Mouse (Mus musculus) ES-E14 (cell line): ENCODE measurements around the gene Kcnip1.

Experiments
- CHD2 ChIP-seq: IDR thresholded peaks from 2 replicates; pipeline ENCODE4 v1.6.1; 2014; ENCODE audit warnings: mild to moderate bottlenecking, low read depth, low read length, inconsistent platforms
- HCFC1 ChIP-seq: IDR thresholded peaks from 2 replicates; pipeline ENCODE4 v1.6.1; 2012; ENCODE audit warnings: low read length, inconsistent platforms, borderline replicate concordance; ENCODE audit not compliant: insufficient read depth

DNA sequence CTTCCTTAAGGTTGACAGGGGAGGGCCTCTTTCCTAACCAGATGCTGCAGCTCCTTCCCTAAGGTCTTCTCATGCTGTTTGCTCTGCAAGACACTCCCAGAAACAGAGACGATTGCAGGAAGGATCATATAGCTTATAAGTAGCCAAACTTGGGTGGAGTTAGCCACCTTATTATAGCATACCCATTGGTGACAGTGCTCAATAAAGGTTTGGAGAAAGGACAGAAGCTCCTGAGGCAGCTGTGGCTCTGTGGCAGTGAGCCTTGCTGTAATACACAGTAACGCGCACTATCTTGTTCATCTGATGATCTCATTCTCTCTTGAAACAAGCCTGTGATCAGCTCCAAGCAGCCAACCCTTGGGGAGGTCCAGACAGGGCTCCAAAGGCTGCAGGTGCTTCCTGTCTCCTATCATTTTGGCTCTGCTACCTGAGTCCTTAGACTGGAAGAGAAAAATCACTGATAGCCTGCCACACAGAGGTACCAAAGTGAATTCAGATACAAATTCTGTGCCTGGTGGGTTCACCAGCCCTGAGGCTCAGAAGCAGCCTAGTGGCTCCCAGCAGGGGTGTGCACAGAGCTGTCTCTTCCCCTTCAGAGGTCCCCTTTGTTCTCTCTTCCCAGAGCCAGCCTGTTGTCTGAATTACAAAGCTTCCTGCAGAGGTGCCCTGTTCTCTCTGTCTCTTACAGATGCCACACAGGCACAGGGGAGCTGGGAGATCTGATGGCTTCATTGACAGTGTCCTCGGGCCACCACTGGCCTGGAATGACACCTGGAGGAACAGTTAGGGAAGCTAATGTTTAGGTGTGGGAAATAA is 84.4 kb downstream of the Kcnip1 start:
- no peak for TF ChIP-seq CHD2
- no peak for TF ChIP-seq HCFC1
